Mouse (Mus musculus) right cerebral cortex, postnatal 36 days (tissue): ENCODE data around the gene Kctd13.
A peak's percentile ranks its signal among the peaks of the same experiment; 100 is the strongest.

Experiments
- DNase-seq, 2 experiments: peaks; one replicate each; pipeline ENCODE4 v3.0.0; 2022; ENCODE audit warnings: low spot score in 2 of 2, mixed read lengths in 1 of 2

Kctd13 gene

GRCm38 (mm10) chr7:126981601-126982000, 52.9 kb downstream of the Kctd13 start:
- DNase-seq, result no peak

GRCm38 (mm10) chr7:126982054-126982453, 53.4 kb downstream of the Kctd13 start:
- DNase-seq, result no peak

- no peak for DNase-seq
Observed at GRCm38 (mm10) chr7:126983113-126983512, 54.4 kb downstream of the Kctd13 start.

GRCm38 (mm10) chr7:126984667-126985444, 56.2 kb downstream of the Kctd13 start:
- peak; percentile 47 to 70 for DNase-seq

GRCm38 (mm10) chr7:126986319-126986718, 57.6 kb downstream of the Kctd13 start:
- DNase-seq, result peak in 1 of 2 experiments; percentile 49

GRCm38 (mm10) chr7:126988816-126989215, 60.1 kb downstream of the Kctd13 start:
- DNase-seq, result no peak
